Mouse (Mus musculus): ENCODE measurements around the gene 2310034G01Rik. TPM values are rescaled to one million over a fixed set of nuclear protein-coding genes. Genes with fewer than 3 reads are reported as not detected.
A peak's percentile ranks its signal among the peaks of the same experiment; 100 is the strongest.

2310034G01Rik gene
- total and polyA plus RNA-seq, 3 experiments, result 0.34 to 0.66 (median 0.43) TPM

DNA sequence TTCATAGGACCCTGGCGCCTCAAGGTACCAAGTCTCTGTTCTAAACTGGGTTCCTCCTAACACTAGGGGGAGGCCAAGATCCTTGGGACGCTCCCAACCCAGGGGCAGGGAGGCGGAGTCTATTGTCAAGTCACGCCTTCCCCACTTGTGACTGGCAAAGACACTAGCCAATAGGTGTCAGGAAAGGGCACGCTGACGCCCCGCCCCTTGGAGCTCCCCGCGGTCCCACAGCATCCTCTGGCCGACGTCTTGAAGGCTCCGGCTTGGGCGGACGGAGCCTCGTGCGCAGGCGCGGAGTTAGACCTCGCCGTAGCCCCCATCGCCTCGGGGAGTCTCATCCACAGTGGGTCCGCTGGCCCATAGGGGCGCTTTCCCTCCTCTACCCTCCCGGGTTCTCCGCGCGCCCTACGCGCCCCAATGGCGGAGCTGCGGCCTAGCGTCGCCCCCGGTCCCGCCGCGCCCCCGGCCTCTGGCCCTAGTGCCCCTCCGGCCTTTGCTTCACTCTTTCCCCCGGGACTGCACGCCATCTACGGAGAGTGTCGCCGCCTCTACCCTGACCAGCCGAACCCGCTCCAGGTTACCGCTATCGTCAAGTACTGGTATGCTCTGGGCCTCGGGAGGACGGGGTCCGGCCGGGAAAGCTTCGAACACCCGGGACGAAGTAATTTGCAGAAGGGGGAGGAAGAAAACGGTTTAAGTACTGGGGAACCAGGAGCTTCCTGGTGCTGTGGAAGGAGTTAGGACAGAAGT, 46.8 kb upstream of the 2310034G01Rik start, which contains the start of gene Sufu:
TSS of gene Sufu (plus strand) at position 211 of the 750 bp plus-strand sequence.
- Histone ChIP-seq H3K4me1 (ENCODE audit: control insufficient read depth, insufficient read depth, low read length) (peaks cover 13% of the 10 kb centered on the region), H3K27ac (peak within 1 kb of the TSS; percentile 91), H3K79me2 (replicated peaks; ENCODE audit: control insufficient read depth, insufficient read depth, low read length) (peaks cover 3% of the 10 kb centered on the region), H3K4me3 (peak within 1 kb of the TSS; percentile 100), H3K9ac (ENCODE audit: low read depth, low read length) (peak within 1 kb of the TSS; percentile 90), H3K27me3 (ENCODE audit: control insufficient read depth, insufficient read depth, low read length) (no peaks in the 10 kb centered on the region), H3K36me3 (ENCODE audit: control insufficient read depth, insufficient read depth, low read length) (peaks cover 5% of the 10 kb centered on the region)
- under 1% methylated on average over 57 of the region's 57 CpGs for WGBS
- peak; percentile 92 for TF ChIP-seq CTCF (IDR thresholded peaks at IDR 0.05)
- peak; percentile 85 for TF ChIP-seq EP300 (IDR thresholded peaks at IDR 0.05; ENCODE audit: insufficient read depth, low read depth, low read length)
- peak; percentile 80 for TF ChIP-seq POLR2A (IDR thresholded peaks at IDR 0.05; ENCODE audit: insufficient read depth, low read depth, low read length)
- intact Hi-C loops (cut with DNase I), result loop anchor here (1.0 to 5.0 kb wide), 4 partner anchors 47 to 175 kb away; partner anchors contain the start of genes Arl3, Cuedc2, Sfxn2 and Trim8
- DNase-seq, result peak; percentile 97 to 98

- Histone ChIP-seq H3K4me1 (ENCODE audit: control insufficient read depth, insufficient read depth, low read length) (peaks cover 13% of the 10 kb centered on the region), H3K27ac (peak overlapping the region; percentile 91; the same call in 1 of the 2 replicates), H3K27me3 (ENCODE audit: control insufficient read depth, insufficient read depth, low read length) (no peaks in the 10 kb centered on the region), H3K36me3 (ENCODE audit: control insufficient read depth, insufficient read depth, low read length) (peaks cover 5% of the 10 kb centered on the region), H3K9ac (ENCODE audit: low read depth, low read length) (no peak overlapping the region), H3K4me3 (peak overlapping the region; percentile 100), H3K79me2 (replicated peaks; ENCODE audit: control insufficient read depth, insufficient read depth, low read length) (peaks cover 3% of the 10 kb centered on the region)
- intact Hi-C loops (cut with DNase I), result loop anchor here (1.0 to 5.0 kb wide), 4 partner anchors 48 to 176 kb away; partner anchors contain the start of genes Arl3, Cuedc2, Sfxn2 and Trim8
- no peak for TF ChIP-seq EP300 (IDR thresholded peaks at IDR 0.05; ENCODE audit: insufficient read depth, low read depth, low read length)
- TF ChIP-seq POLR2A (IDR thresholded peaks at IDR 0.05; ENCODE audit: insufficient read depth, low read depth, low read length), result no peak
- no peak for TF ChIP-seq CTCF (IDR thresholded peaks at IDR 0.05)
- DNase-seq, result no peak
- 14% methylated on average over 8 of the region's 8 CpGs for WGBS
Measured at GRCm38 (mm10) chr19:46396109-46396508, 46.0 kb upstream of the 2310034G01Rik start.

DNA sequence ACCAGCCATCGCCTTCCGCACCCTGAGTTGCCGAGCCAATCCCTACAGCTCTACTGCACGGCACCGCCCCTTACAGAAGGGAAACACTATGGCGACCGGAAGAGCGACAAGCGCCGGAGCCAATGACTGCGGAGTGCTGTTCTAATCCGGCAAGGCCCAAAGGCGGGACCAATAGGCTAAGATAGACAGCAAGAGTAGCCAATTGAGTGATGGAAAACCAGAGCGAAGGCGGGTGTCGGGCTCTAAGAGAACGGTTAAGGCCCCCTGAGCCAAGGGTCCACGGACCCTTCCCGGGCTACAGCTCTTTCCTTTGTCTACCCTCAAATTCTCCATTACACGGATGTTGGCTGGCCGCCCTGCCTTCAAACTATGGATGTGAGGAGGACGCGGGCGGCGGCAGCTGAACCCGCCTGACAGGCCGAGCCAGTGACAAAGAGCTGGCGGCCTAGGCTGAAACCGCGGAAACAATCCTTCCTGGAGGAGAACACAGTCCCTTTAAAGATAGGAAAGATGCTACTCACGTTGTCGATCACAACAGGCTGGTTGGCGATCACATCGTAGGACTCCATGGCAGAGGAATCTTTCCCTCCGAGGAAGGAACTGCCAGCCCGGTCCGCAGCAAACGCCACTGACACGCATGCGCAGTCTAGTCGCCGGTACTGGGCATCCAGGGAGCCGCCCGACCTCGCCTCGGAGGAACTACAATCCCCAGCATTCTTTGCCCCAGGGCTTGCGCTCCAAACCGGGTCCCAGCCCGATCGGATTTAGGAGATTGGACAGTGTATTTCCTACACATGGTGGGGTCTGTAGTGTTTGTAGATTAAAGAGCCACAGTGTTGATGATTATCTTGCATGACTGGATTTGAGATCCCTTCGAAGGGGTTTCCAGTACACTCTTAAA, 45.3 kb upstream of the 2310034G01Rik start, which contains the start of gene Actr1a:
TSS of gene Actr1a (minus strand) at position 640 of the 901 bp plus-strand sequence.
- TF ChIP-seq EP300 (IDR thresholded peaks at IDR 0.05; ENCODE audit: insufficient read depth, low read depth, low read length) (peak; percentile 44; the same call in 1 of the 2 replicates), POLR2A (IDR thresholded peaks at IDR 0.05; ENCODE audit: insufficient read depth, low read depth, low read length) (peak; percentile 95), CTCF (IDR thresholded peaks at IDR 0.05) (no peak)
- H3K79me2 ChIP-seq (replicated peaks; ENCODE audit: control insufficient read depth, insufficient read depth, low read length), result peaks cover 5% of the 10 kb centered on the region
- H3K27ac ChIP-seq, result peak within 1 kb of the TSS; percentile 91
- H3K9ac ChIP-seq (ENCODE audit: low read depth, low read length), result peak within 1 kb of the TSS; percentile 72
- peaks cover 5% of the 10 kb centered on the region for H3K36me3 ChIP-seq (ENCODE audit: control insufficient read depth, insufficient read depth, low read length)
- H3K4me1 ChIP-seq (ENCODE audit: control insufficient read depth, insufficient read depth, low read length), result peaks cover 13% of the 10 kb centered on the region
- H3K27me3 ChIP-seq (ENCODE audit: control insufficient read depth, insufficient read depth, low read length), result no peaks in the 10 kb centered on the region
- intact Hi-C loops (cut with DNase I), result loop anchor here (1.0 to 5.0 kb wide), 4 partner anchors 49 to 177 kb away; partner anchors contain the start of genes Arl3, Cuedc2, Sfxn2 and Trim8
- peak within 1 kb of the TSS; percentile 100 for H3K4me3 ChIP-seq
- DNase-seq, result peak; percentile 96 to 97
- under 1% methylated on average over 51 of the region's 51 CpGs for WGBS

DNA sequence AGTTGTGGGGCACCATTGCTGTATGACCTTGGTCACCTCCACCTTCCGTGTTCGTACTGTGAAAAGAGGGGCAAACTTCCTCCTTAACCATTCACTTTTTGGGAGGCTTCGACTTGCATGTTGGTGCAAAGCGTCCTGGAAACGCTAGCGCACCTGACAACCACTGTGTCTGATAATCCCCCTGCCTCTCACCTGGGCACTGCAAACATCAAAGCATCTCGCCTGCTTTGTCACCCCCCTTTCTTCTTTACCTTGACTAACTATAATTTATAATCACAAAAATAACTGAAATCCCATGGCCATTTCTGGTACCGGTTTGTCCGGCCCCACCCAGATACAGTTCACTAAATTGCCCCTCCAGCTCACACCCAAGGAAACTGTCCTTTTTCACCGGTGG, 44.6 kb upstream of the 2310034G01Rik start:
- peaks cover 14% of the 10 kb centered on the region for H3K4me1 ChIP-seq (ENCODE audit: control insufficient read depth, insufficient read depth, low read length)
- TF ChIP-seq POLR2A (IDR thresholded peaks at IDR 0.05; ENCODE audit: insufficient read depth, low read depth, low read length), result no peak
- TF ChIP-seq CTCF (IDR thresholded peaks at IDR 0.05), result no peak
- peaks cover 5% of the 10 kb centered on the region for H3K79me2 ChIP-seq (replicated peaks; ENCODE audit: control insufficient read depth, insufficient read depth, low read length)
- 1% methylated on average over 10 of the region's 10 CpGs for WGBS
- peak overlapping the region; percentile 20; the same call in 1 of the 2 replicates for H3K9ac ChIP-seq (ENCODE audit: low read depth, low read length)
- peak overlapping the region; percentile 21; the same call in 1 of the 2 replicates for H3K27ac ChIP-seq
- H3K36me3 ChIP-seq (ENCODE audit: control insufficient read depth, insufficient read depth, low read length), result peaks cover 8% of the 10 kb centered on the region
- H3K27me3 ChIP-seq (ENCODE audit: control insufficient read depth, insufficient read depth, low read length), result no peaks in the 10 kb centered on the region
- intact Hi-C loops (cut with DNase I), result loop anchor here (5.0 kb wide), 2 partner anchors 108 to 178 kb away; partner anchors contain the start of genes Arl3, Sfxn2 and Trim8
- DNase-seq, result no peak
- peak overlapping the region; percentile 100 for H3K4me3 ChIP-seq

GRCm38 (mm10) chr19:46392018-46392417, 41.9 kb upstream of the 2310034G01Rik start:
- 26% methylated on average over 4 of the region's 4 CpGs for WGBS
- no peak overlapping the region for H3K9ac ChIP-seq (ENCODE audit: low read depth, low read length)
- intact Hi-C loops (cut with DNase I), result no loop called here
- H3K27ac ChIP-seq, result no peak overlapping the region
- peaks cover 5% of the 10 kb centered on the region for H3K79me2 ChIP-seq (replicated peaks; ENCODE audit: control insufficient read depth, insufficient read depth, low read length)
- H3K4me1 ChIP-seq (ENCODE audit: control insufficient read depth, insufficient read depth, low read length), result peaks cover 15% of the 10 kb centered on the region
- H3K4me3 ChIP-seq, result no peak overlapping the region
- peaks cover 8% of the 10 kb centered on the region for H3K36me3 ChIP-seq (ENCODE audit: control insufficient read depth, insufficient read depth, low read length)
- no peaks in the 10 kb centered on the region for H3K27me3 ChIP-seq (ENCODE audit: control insufficient read depth, insufficient read depth, low read length)
- peak; percentile 72 for TF ChIP-seq CTCF (IDR thresholded peaks at IDR 0.05)
- TF ChIP-seq POLR2A (IDR thresholded peaks at IDR 0.05; ENCODE audit: insufficient read depth, low read depth, low read length), result no peak
- peak in 1 of 2 experiments; percentile 45 for DNase-seq
